Mouse (Mus musculus): ENCODE data around the gene Fam126a. TPM values are rescaled to one million over a fixed set of nuclear protein-coding genes. Genes with fewer than 3 reads are reported as not detected.

Fam126a gene
- total RNA-seq, 2 experiments from 2014 or later, result 15.4 to 16.6 TPM

GRCm38 (mm10) chr5:23994231-23994630, 36.3 kb downstream of the Fam126a start:
- no peak for DNase-seq (ENCODE audit: low spot score in 2 of 2)

GRCm38 (mm10) chr5:23993553-23993894, 37.0 kb downstream of the Fam126a start:
- no peak for DNase-seq (ENCODE audit: low spot score in 2 of 2)

- DNase-seq (ENCODE audit: low spot score in 2 of 2), result peak in 1 of 2 experiments; percentile 11
These were observed 37.5 kb downstream of the Fam126a start for GRCm38 (mm10) chr5:23992876-23993552.

- no peak for DNase-seq (ENCODE audit: low spot score in 2 of 2)
These were observed 40.5 kb downstream of the Fam126a start for GRCm38 (mm10) chr5:23990001-23990400.

- no peak for DNase-seq (ENCODE audit: low spot score in 2 of 2)
These were observed 42.7 kb downstream of the Fam126a start for GRCm38 (mm10) chr5:23987792-23988191.

- no peak for DNase-seq (ENCODE audit: low spot score in 2 of 2)
These were observed 48.4 kb downstream of the Fam126a start for GRCm38 (mm10) chr5:23982081-23982480.

GRCm38 (mm10) chr5:23978516-23978915, 52.0 kb downstream of the Fam126a start:
- no peak for DNase-seq (ENCODE audit: low spot score in 2 of 2)

GRCm38 (mm10) chr5:23974994-23975575, 55.4 kb downstream of the Fam126a start:
- DNase-seq (ENCODE audit: low spot score in 2 of 2), result no peak

GRCm38 (mm10) chr5:23967705-23968104, 62.8 kb downstream of the Fam126a start:
- no peak for DNase-seq (ENCODE audit: low spot score in 2 of 2)

GRCm38 (mm10) chr5:23964599-23965165, 65.8 kb downstream of the Fam126a start:
- no peak for DNase-seq (ENCODE audit: low spot score in 2 of 2)

GRCm38 (mm10) chr5:23953047-23953446, 77.4 kb downstream of the Fam126a start:
- no peak for DNase-seq (ENCODE audit: low spot score in 2 of 2)

- no peak for DNase-seq (ENCODE audit: low spot score in 2 of 2)
These were observed 82.4 kb downstream of the Fam126a start for GRCm38 (mm10) chr5:23948071-23948470.

- DNase-seq (ENCODE audit: low spot score in 2 of 2), result no peak
These were observed 85.4 kb downstream of the Fam126a start for GRCm38 (mm10) chr5:23945056-23945455.

GRCm38 (mm10) chr5:23943534-23943933, 87.0 kb downstream of the Fam126a start:
- DNase-seq (ENCODE audit: low spot score in 2 of 2), result no peak

GRCm38 (mm10) chr5:23923481-23924165, 106.9 kb downstream of the Fam126a start:
- DNase-seq (ENCODE audit: low spot score in 2 of 2), result no peak

- no peak for DNase-seq (ENCODE audit: low spot score in 2 of 2)
These were observed 107.8 kb downstream of the Fam126a start for GRCm38 (mm10) chr5:23922516-23923291.

- DNase-seq (ENCODE audit: low spot score in 2 of 2), result no peak
These were observed 109.2 kb downstream of the Fam126a start for GRCm38 (mm10) chr5:23921316-23921715.

- DNase-seq (ENCODE audit: low spot score in 2 of 2), result no peak
These were observed 110.4 kb downstream of the Fam126a start for GRCm38 (mm10) chr5:23919892-23920731.

GRCm38 (mm10) chr5:23917301-23917700, 113.2 kb downstream of the Fam126a start:
- no peak for DNase-seq (ENCODE audit: low spot score in 2 of 2)

GRCm38 (mm10) chr5:23911556-23911955, 118.9 kb downstream of the Fam126a start:
- DNase-seq (ENCODE audit: low spot score in 2 of 2), result no peak

All from left cerebral cortex, adult 18-20 months (tissue).